Mouse (Mus musculus) cortical plate, adult 2 months (tissue): ENCODE measurements around the gene Erc2.

ENCODE experiments used
- CTCF ChIP-seq: fragments of 200-500 bp; IDR thresholded peaks from 2 replicates; pipeline ENCODE4 v1.5.1; 2011; ENCODE audit warnings: mild to moderate bottlenecking, control low read depth, low read length; ENCODE audit not compliant: insufficient read depth; ENCODE audit errors: extremely low read depth
- POLR2A ChIP-seq: fragments of 200-500 bp; IDR thresholded peaks from 2 replicates; pipeline ENCODE4 v1.6.1; 2011; ENCODE audit warnings: mild to moderate bottlenecking, low read length, control low read depth; ENCODE audit not compliant: insufficient read depth; ENCODE audit errors: extremely low read depth

GRCm38 (mm10) chr14:28192711-28193364, 570.6 kb downstream of the Erc2 start:
- TF ChIP-seq CTCF (no peak), POLR2A (no peak)
